Mouse (Mus musculus) forelimb bud, embryonic 11.5 days (tissue): ENCODE results near the gene Ddr2.
"Not testable (repeated sequence)": the region's sequence is repeated elsewhere in the genome, so short reads cannot be mapped to it uniquely, and the experiment has no call there.

Source experiments
- DNase-seq: peaks from one replicate; pipeline ENCODE4 v3.0.0-alpha.2; 2012; ENCODE audit warnings: low read depth, low spot score

The Ddr2 gene

GRCm38 (mm10) chr1:170102814-170103213 is 7.7 kb downstream of the Ddr2 start:
- DNase-seq, result not testable (repeated sequence)

GRCm38 (mm10) chr1:170086631-170087030 is 23.9 kb downstream of the Ddr2 start:
- DNase-seq, result no peak

- DNase-seq, result no peak
Measured at GRCm38 (mm10) chr1:170084151-170084796, 26.3 kb downstream of the Ddr2 start.

- no peak for DNase-seq
Measured at GRCm38 (mm10) chr1:170080907-170081306, 29.7 kb downstream of the Ddr2 start.

GRCm38 (mm10) chr1:170079465-170079864 is 31.1 kb downstream of the Ddr2 start:
- no peak for DNase-seq

- DNase-seq, result no peak
Measured at GRCm38 (mm10) chr1:170076339-170076738, 34.2 kb downstream of the Ddr2 start.

- no peak for DNase-seq
Measured at GRCm38 (mm10) chr1:170073768-170074167, 36.8 kb downstream of the Ddr2 start.

- DNase-seq, result no peak
Measured at GRCm38 (mm10) chr1:170069143-170069542, 41.4 kb downstream of the Ddr2 start.

- DNase-seq, result no peak
Measured at GRCm38 (mm10) chr1:170065931-170066330, 44.6 kb downstream of the Ddr2 start.

GRCm38 (mm10) chr1:170065009-170065408 is 45.6 kb downstream of the Ddr2 start:
- no peak for DNase-seq

GRCm38 (mm10) chr1:170064083-170064494 is 46.5 kb downstream of the Ddr2 start:
- DNase-seq, result no peak

- no peak for DNase-seq
Measured at GRCm38 (mm10) chr1:170060214-170060613, 50.3 kb downstream of the Ddr2 start.

- DNase-seq, result no peak
Measured at GRCm38 (mm10) chr1:170059347-170059746, 51.2 kb downstream of the Ddr2 start.

- no peak for DNase-seq
Measured at GRCm38 (mm10) chr1:170058051-170058450, 52.5 kb downstream of the Ddr2 start.

GRCm38 (mm10) chr1:170057607-170058006 is 53.0 kb downstream of the Ddr2 start:
- DNase-seq, result no peak

- DNase-seq, result no peak
Measured at GRCm38 (mm10) chr1:170056921-170057320, 53.6 kb downstream of the Ddr2 start.

GRCm38 (mm10) chr1:170056214-170056613 is 54.3 kb downstream of the Ddr2 start:
- no peak for DNase-seq

- no peak for DNase-seq
Measured at GRCm38 (mm10) chr1:170052469-170053065, 58.0 kb downstream of the Ddr2 start.

GRCm38 (mm10) chr1:170051631-170052177 is 58.9 kb downstream of the Ddr2 start:
- no peak for DNase-seq

- DNase-seq, result no peak
Measured at GRCm38 (mm10) chr1:170048434-170048833, 62.1 kb downstream of the Ddr2 start.

- no peak for DNase-seq
Measured at GRCm38 (mm10) chr1:170044726-170045471, 65.7 kb downstream of the Ddr2 start.

GRCm38 (mm10) chr1:170043753-170044152 is 66.8 kb downstream of the Ddr2 start:
- no peak for DNase-seq
